Mouse (Mus musculus) urinary bladder, adult 2 months (tissue): ENCODE results near the gene Mttp. TPM values are rescaled to one million over a fixed set of nuclear protein-coding genes. Genes with fewer than 3 reads are reported as not detected.

Source experiments
- DNase-seq: peaks from one replicate; pipeline ENCODE4 v3.0.0; 2022; ENCODE audit warnings: low spot score
- polyA plus RNA-seq: library from polyadenylated mRNA; depleted of rRNA; stranded (reverse); fragments of >200 nt; gene quantifications from 2 replicates; pipeline ENCODE4 v1.2.3, GENCODE M21; 2012

Gene Mttp
- polyA plus RNA-seq, 1 experiment = 5.0 TPM

- DNase-seq = no peak
These were observed 61.6 kb downstream of the Mttp start for GRCm38 (mm10) chr3:138083073-138083637.

- no peak for DNase-seq
These were observed 66.1 kb downstream of the Mttp start for GRCm38 (mm10) chr3:138078701-138079100.

GRCm38 (mm10) chr3:138077476-138078340 lies 67.1 kb downstream of the Mttp start:
- DNase-seq = no peak

GRCm38 (mm10) chr3:138075209-138075608 lies 69.6 kb downstream of the Mttp start:
- no peak for DNase-seq

GRCm38 (mm10) chr3:138074214-138074613 lies 70.6 kb downstream of the Mttp start:
- no peak for DNase-seq

- no peak for DNase-seq
These were observed 73.2 kb downstream of the Mttp start for GRCm38 (mm10) chr3:138071476-138072073.

GRCm38 (mm10) chr3:138071004-138071403 lies 73.8 kb downstream of the Mttp start:
- DNase-seq = no peak

- no peak for DNase-seq
These were observed 74.8 kb downstream of the Mttp start for GRCm38 (mm10) chr3:138069756-138070511.

GRCm38 (mm10) chr3:138068103-138068502 lies 76.7 kb downstream of the Mttp start:
- DNase-seq = no peak

GRCm38 (mm10) chr3:138067288-138067687 lies 77.5 kb downstream of the Mttp start, which contains the start of gene Gm5105:
Gene Gm5105 (minus strand): TSS chr3:138067388.
- no peak for DNase-seq

GRCm38 (mm10) chr3:138066348-138066856 lies 78.4 kb downstream of the Mttp start:
- no peak for DNase-seq

- DNase-seq = no peak
These were observed 78.8 kb downstream of the Mttp start for GRCm38 (mm10) chr3:138065930-138066329.

GRCm38 (mm10) chr3:138064732-138065645 lies 79.8 kb downstream of the Mttp start, which contains the start of gene 1110002E22Rik:
Gene 1110002E22Rik (plus strand): TSS chr3:138065052.
- no peak for DNase-seq

- no peak for DNase-seq
These were observed 80.9 kb downstream of the Mttp start for GRCm38 (mm10) chr3:138063731-138064329.

GRCm38 (mm10) chr3:138062673-138063072 lies 82.1 kb downstream of the Mttp start:
- no peak for DNase-seq

GRCm38 (mm10) chr3:138061205-138061911 lies 83.4 kb downstream of the Mttp start:
- DNase-seq = no peak

- DNase-seq = no peak
These were observed 84.3 kb downstream of the Mttp start for GRCm38 (mm10) chr3:138060429-138060828.

- no peak for DNase-seq
These were observed 86.5 kb downstream of the Mttp start for GRCm38 (mm10) chr3:138058226-138058625.

- no peak for DNase-seq
These were observed 87.8 kb downstream of the Mttp start for GRCm38 (mm10) chr3:138056976-138057375.

GRCm38 (mm10) chr3:138053969-138054368 lies 90.8 kb downstream of the Mttp start:
- no peak for DNase-seq
